Mouse (Mus musculus): ENCODE data around the gene Lama2.

The Lama2 gene

GRCm38 (mm10) chr10:27619658-27620057 is at the start of gene Lama2:
Gene Lama2, minus strand, starts transcription at chr10:27619758.
- DNase-seq (ENCODE audit: low spot score), result no peak

GRCm38 (mm10) chr10:27664391-27664790 is 44.8 kb upstream of the Lama2 start:
- no peak for DNase-seq (ENCODE audit: low spot score)

- no peak for DNase-seq (ENCODE audit: low spot score)
Measured at GRCm38 (mm10) chr10:27663396-27663795, 43.8 kb upstream of the Lama2 start.

GRCm38 (mm10) chr10:27654164-27654563 is 34.6 kb upstream of the Lama2 start:
- no peak for DNase-seq (ENCODE audit: low spot score)

- DNase-seq (ENCODE audit: low spot score), result no peak
Measured at GRCm38 (mm10) chr10:27652694-27653335, 33.3 kb upstream of the Lama2 start.

- no peak for DNase-seq (ENCODE audit: low spot score)
Measured at GRCm38 (mm10) chr10:27635721-27636120, 16.2 kb upstream of the Lama2 start.

- no peak for DNase-seq (ENCODE audit: low spot score)
Measured at GRCm38 (mm10) chr10:27631002-27631401, 11.4 kb upstream of the Lama2 start.

GRCm38 (mm10) chr10:27621697-27622449 is 2.3 kb upstream of the Lama2 start:
- no peak for DNase-seq (ENCODE audit: low spot score)

GRCm38 (mm10) chr10:27617522-27618020 is 2.0 kb downstream of the Lama2 start:
- no peak for DNase-seq (ENCODE audit: low spot score)

- DNase-seq (ENCODE audit: low spot score), result no peak
Measured at GRCm38 (mm10) chr10:27616641-27617415, 2.7 kb downstream of the Lama2 start.

- DNase-seq (ENCODE audit: low spot score), result no peak
Measured at GRCm38 (mm10) chr10:27595675-27596074, 23.9 kb downstream of the Lama2 start.

- no peak for DNase-seq (ENCODE audit: low spot score)
Measured at GRCm38 (mm10) chr10:27533217-27533616, 86.3 kb downstream of the Lama2 start.

- DNase-seq (ENCODE audit: low spot score), result no peak
Measured at GRCm38 (mm10) chr10:27508847-27509459, 110.6 kb downstream of the Lama2 start.

GRCm38 (mm10) chr10:27500863-27501262 is 118.7 kb downstream of the Lama2 start:
- no peak for DNase-seq (ENCODE audit: low spot score)

- DNase-seq (ENCODE audit: low spot score), result no peak
Measured at GRCm38 (mm10) chr10:27488452-27488851, 131.1 kb downstream of the Lama2 start.

GRCm38 (mm10) chr10:27484041-27484440 is 135.5 kb downstream of the Lama2 start:
- DNase-seq (ENCODE audit: low spot score), result no peak

GRCm38 (mm10) chr10:27475540-27475939 is 144.0 kb downstream of the Lama2 start:
- DNase-seq (ENCODE audit: low spot score), result no peak

- DNase-seq (ENCODE audit: low spot score), result no peak
Measured at GRCm38 (mm10) chr10:27468274-27468673, 151.3 kb downstream of the Lama2 start.

GRCm38 (mm10) chr10:27413583-27414465 is 205.7 kb downstream of the Lama2 start:
- DNase-seq (ENCODE audit: low spot score), result no peak

- DNase-seq (ENCODE audit: low spot score), result no peak
Measured at GRCm38 (mm10) chr10:27390753-27391152, 228.8 kb downstream of the Lama2 start.

- DNase-seq (ENCODE audit: low spot score), result no peak
Measured at GRCm38 (mm10) chr10:27387531-27387930, 232.0 kb downstream of the Lama2 start.
